Mouse (Mus musculus) E14TG2a.4 (cell line): ENCODE measurements around the gene Mef2c.

Experiments
- H3K27me3 ChIP-seq: 2 replicates; pipeline ENCODE4 v1.6.1; 2014; ENCODE audit warnings: low read length, control low read depth; ENCODE audit not compliant: insufficient read depth
- H3K36me3 ChIP-seq: 2 replicates; pipeline ENCODE4 v1.6.1; 2014; ENCODE audit warnings: low read length, control low read depth; ENCODE audit not compliant: insufficient read depth
- H3K4me1 ChIP-seq: replicated peaks from 2 replicates; pipeline ENCODE4 v1.6.1; 2014; ENCODE audit warnings: low read depth, low read length, control low read depth
- H3K4me3 ChIP-seq: replicated peaks from 2 replicates; pipeline ENCODE4 v1.5.1; 2014; ENCODE audit warnings: mild to moderate bottlenecking, low read length
- H3K9me3 ChIP-seq: 2 replicates; pipeline ENCODE4 v1.6.1; 2014; ENCODE audit warnings: low read length, control low read depth
- CTCF ChIP-seq: conservative IDR thresholded peaks from 2 replicates; pipeline ENCODE4 v1.5.1; 2014; ENCODE audit warnings: low read length
- NANOG ChIP-seq: IDR thresholded peaks from 2 replicates; pipeline ENCODE4 v1.6.1; 2014; ENCODE audit warnings: borderline replicate concordance, low read length, mixed read lengths
- POU5F1 ChIP-seq: IDR thresholded peaks from 2 replicates; pipeline ENCODE4 v1.6.1; 2014; ENCODE audit warnings: low read length, borderline replicate concordance

Mef2c gene

GRCm38 (mm10) chr13:83529729-83530314 is 26.0 kb downstream of the Mef2c start:
- Histone ChIP-seq H3K4me3 (no peak overlapping the region), H3K36me3 (no peaks in the 10 kb centered on the region), H3K9me3 (no peaks in the 10 kb centered on the region), H3K4me1 (no peaks in the 10 kb centered on the region), H3K27me3 (peaks cover 18% of the 10 kb centered on the region)
- no peak for TF ChIP-seq CTCF
- no peak for TF ChIP-seq NANOG
- TF ChIP-seq POU5F1, result no peak

GRCm38 (mm10) chr13:83530889-83531288 is 27.1 kb downstream of the Mef2c start:
- no peaks in the 10 kb centered on the region for H3K4me1 ChIP-seq
- H3K4me3 ChIP-seq, result no peak overlapping the region
- TF ChIP-seq CTCF, result no peak
- TF ChIP-seq POU5F1, result no peak
- no peak for TF ChIP-seq NANOG
- H3K27me3 ChIP-seq, result peaks cover 8% of the 10 kb centered on the region
- H3K36me3 ChIP-seq, result no peaks in the 10 kb centered on the region
- H3K9me3 ChIP-seq, result no peaks in the 10 kb centered on the region

- no peaks in the 10 kb centered on the region for H3K4me1 ChIP-seq
- 0 out of 2 replicates have a peak, but pooled peaks cover 4% of the 10 kb centered on the region for H3K27me3 ChIP-seq
- H3K4me3 ChIP-seq, result no peak overlapping the region
- no peaks in the 10 kb centered on the region for H3K9me3 ChIP-seq
- no peaks in the 10 kb centered on the region for H3K36me3 ChIP-seq
- no peak for TF ChIP-seq NANOG
- no peak for TF ChIP-seq POU5F1
- TF ChIP-seq CTCF, result no peak
These were observed 28.2 kb downstream of the Mef2c start for GRCm38 (mm10) chr13:83531968-83532591.

GRCm38 (mm10) chr13:83536361-83536760 is 32.5 kb downstream of the Mef2c start:
- H3K27me3 ChIP-seq, result no peaks in the 10 kb centered on the region
- no peak overlapping the region for H3K4me3 ChIP-seq
- no peaks in the 10 kb centered on the region for H3K36me3 ChIP-seq
- no peaks in the 10 kb centered on the region for H3K4me1 ChIP-seq
- TF ChIP-seq POU5F1 (no peak), NANOG (no peak), CTCF (no peak)
- no peaks in the 10 kb centered on the region for H3K9me3 ChIP-seq

- TF ChIP-seq CTCF, result no peak
- TF ChIP-seq POU5F1, result no peak
- no peak for TF ChIP-seq NANOG
- no peaks in the 10 kb centered on the region for H3K9me3 ChIP-seq
- no peaks in the 10 kb centered on the region for H3K27me3 ChIP-seq
- no peak overlapping the region for H3K4me3 ChIP-seq
- no peaks in the 10 kb centered on the region for H3K36me3 ChIP-seq
- no peaks in the 10 kb centered on the region for H3K4me1 ChIP-seq
These were observed 33.3 kb downstream of the Mef2c start for GRCm38 (mm10) chr13:83537163-83537562.

GRCm38 (mm10) chr13:83539921-83540320 is 36.1 kb downstream of the Mef2c start:
- Histone ChIP-seq H3K4me1 (no peaks in the 10 kb centered on the region), H3K4me3 (no peak overlapping the region), H3K9me3 (no peaks in the 10 kb centered on the region), H3K36me3 (no peaks in the 10 kb centered on the region), H3K27me3 (no peaks in the 10 kb centered on the region)
- no peak for TF ChIP-seq POU5F1
- no peak for TF ChIP-seq CTCF
- TF ChIP-seq NANOG, result no peak

GRCm38 (mm10) chr13:83542666-83543065 is 38.8 kb downstream of the Mef2c start:
- Histone ChIP-seq H3K4me3 (no peak overlapping the region), H3K4me1 (no peaks in the 10 kb centered on the region), H3K9me3 (no peaks in the 10 kb centered on the region), H3K36me3 (no peaks in the 10 kb centered on the region), H3K27me3 (no peaks in the 10 kb centered on the region)
- no peak for TF ChIP-seq POU5F1
- no peak for TF ChIP-seq NANOG
- TF ChIP-seq CTCF, result no peak

- Histone ChIP-seq H3K9me3 (no peaks in the 10 kb centered on the region), H3K4me1 (no peaks in the 10 kb centered on the region), H3K4me3 (no peak overlapping the region), H3K27me3 (no peaks in the 10 kb centered on the region), H3K36me3 (no peaks in the 10 kb centered on the region)
- TF ChIP-seq CTCF, result no peak
- no peak for TF ChIP-seq POU5F1
- no peak for TF ChIP-seq NANOG
These were observed 40.9 kb downstream of the Mef2c start for GRCm38 (mm10) chr13:83544707-83545106.

GRCm38 (mm10) chr13:83546876-83547275 is 43.0 kb downstream of the Mef2c start:
- Histone ChIP-seq H3K4me1 (no peaks in the 10 kb centered on the region), H3K4me3 (no peak overlapping the region), H3K36me3 (no peaks in the 10 kb centered on the region), H3K9me3 (no peaks in the 10 kb centered on the region), H3K27me3 (no peaks in the 10 kb centered on the region)
- TF ChIP-seq CTCF (no peak), NANOG (no peak), POU5F1 (no peak)
